Mouse (Mus musculus): ENCODE data around the gene Lrrn1. TPM values are rescaled to one million over a fixed set of nuclear protein-coding genes. Genes with fewer than 3 reads are reported as not detected.

The Lrrn1 gene
- total RNA-seq (2021) = 10 to 100 TPM; 40.0 to 45.4 TPM

DNA sequence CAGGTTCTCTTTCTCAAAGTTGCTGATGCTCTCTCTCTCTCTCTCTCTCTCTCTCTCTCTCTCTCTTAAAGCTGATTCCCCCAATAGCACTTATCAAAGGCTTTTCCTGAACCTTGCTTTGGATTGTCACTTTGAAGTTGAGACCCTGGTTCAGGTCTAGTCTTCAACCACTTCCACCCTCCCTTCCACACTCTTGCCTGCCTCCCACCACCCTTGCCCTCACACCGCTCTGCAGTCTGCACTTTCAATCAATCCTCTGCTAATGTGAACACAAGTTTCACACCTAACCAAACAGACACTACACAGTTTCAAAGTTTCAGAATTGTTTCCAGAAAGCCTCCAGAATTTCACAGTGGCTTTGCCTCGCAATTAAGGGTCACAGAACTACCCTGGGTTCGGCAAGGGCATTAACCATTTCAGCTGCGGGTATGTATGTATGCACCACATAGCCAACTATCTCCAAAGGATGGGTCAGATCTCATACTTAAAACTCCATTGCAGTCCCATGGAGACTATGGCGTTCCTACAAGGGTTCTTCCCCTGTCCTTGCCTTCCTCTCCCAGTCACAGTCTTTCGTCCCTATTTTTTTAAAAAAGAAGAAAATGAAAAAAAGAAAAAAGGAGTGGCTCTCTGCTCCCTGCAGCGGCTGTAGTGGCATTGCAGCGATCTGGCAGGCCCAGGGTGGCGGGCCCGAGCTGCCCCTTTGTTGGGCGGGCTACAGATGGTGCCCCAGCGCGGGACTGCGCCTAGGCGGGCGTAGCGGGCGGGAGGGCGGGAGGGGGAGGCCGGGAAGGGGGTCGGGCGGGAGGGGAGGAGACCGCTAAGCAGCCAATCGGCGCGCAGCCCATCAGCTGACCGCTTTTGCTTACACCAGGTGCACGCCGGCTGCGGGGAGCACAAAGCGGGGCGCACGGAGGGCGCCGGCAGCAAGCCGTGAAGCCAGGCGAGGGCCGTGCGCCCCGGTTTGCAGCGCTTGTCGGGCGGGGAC is at the start of gene Lrrn1:
Lrrn1 (plus strand) TSS at position 892 of the 988 bp plus-strand sequence.
- peak; percentile 66 to 83 for DNase-seq (ENCODE audit: extremely low spot score in 1 of 2, low spot score in 2 of 2)
- intact Hi-C loops (cut with DNase I) = no loop called here

- intact Hi-C loops (cut with DNase I) = no loop called here
- DNase-seq (ENCODE audit: extremely low spot score in 1 of 2, low spot score in 2 of 2) = no peak
Measured at GRCm38 (mm10) chr6:107494491-107494890, 35.1 kb upstream of the Lrrn1 start.

GRCm38 (mm10) chr6:107495830-107496229 is 33.7 kb upstream of the Lrrn1 start:
- intact Hi-C loops (cut with DNase I) = no loop called here
- DNase-seq (ENCODE audit: extremely low spot score in 1 of 2, low spot score in 2 of 2) = no peak

- intact Hi-C loops (cut with DNase I) = no loop called here
- no peak for DNase-seq (ENCODE audit: extremely low spot score in 1 of 2, low spot score in 2 of 2)
Measured at GRCm38 (mm10) chr6:107513716-107514115, 15.9 kb upstream of the Lrrn1 start.

DNA sequence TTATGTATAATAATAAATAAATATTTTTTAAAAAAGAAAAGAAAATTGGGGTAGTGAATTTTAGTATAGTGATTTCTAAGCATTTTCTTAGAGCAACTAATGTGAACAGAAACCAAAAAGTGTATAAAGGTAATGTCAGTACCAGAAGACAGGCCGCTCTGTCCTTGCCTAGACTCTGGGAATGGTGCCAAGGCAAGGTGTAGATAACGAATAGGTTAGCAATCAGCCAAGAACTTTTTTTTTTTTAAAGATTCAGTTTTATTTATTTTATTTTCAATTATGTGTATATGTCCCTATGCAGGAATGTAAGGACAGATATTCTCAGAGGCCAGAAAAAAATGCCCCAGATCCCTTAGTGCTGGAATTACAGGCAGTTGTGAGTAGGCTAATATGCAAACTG is 5.6 kb upstream of the Lrrn1 start:
- no peak for DNase-seq (ENCODE audit: extremely low spot score in 1 of 2, low spot score in 2 of 2)
- intact Hi-C loops (cut with DNase I) = no loop called here

DNA sequence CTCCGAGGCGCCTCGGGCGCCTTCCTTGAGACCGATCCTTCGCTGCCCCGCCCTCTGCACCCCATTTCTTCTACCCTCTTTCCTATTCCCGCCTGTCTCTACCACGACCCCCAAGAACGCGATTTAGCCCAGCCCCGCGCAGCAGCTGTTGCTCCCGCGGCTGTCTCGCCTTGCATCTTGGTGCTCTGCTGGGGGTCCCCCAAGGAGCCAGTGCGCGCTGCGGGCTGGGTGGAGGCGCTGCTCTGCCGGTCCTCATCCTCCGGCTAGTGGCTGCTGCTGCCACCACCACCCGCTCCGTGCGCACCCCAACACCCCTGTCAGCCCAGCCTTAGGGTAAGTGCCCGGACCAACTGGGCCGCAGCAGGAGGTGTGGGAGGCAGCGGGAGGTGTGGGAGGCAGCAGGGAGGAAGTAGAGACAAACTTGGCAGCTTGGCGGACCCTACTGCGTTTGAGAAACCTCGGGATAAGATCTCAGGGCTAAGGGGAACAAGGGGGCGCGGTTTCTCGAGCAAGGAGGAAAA is 403 bp downstream of the Lrrn1 start:
- intact Hi-C loops (cut with DNase I) = loop anchor here (10.0 kb wide), 3 partner anchors 175 to 705 kb away; no protein-coding TSS in a partner anchor
- peak in 1 of 2 experiments; percentile 65 for DNase-seq (ENCODE audit: extremely low spot score in 1 of 2, low spot score in 2 of 2)

DNA sequence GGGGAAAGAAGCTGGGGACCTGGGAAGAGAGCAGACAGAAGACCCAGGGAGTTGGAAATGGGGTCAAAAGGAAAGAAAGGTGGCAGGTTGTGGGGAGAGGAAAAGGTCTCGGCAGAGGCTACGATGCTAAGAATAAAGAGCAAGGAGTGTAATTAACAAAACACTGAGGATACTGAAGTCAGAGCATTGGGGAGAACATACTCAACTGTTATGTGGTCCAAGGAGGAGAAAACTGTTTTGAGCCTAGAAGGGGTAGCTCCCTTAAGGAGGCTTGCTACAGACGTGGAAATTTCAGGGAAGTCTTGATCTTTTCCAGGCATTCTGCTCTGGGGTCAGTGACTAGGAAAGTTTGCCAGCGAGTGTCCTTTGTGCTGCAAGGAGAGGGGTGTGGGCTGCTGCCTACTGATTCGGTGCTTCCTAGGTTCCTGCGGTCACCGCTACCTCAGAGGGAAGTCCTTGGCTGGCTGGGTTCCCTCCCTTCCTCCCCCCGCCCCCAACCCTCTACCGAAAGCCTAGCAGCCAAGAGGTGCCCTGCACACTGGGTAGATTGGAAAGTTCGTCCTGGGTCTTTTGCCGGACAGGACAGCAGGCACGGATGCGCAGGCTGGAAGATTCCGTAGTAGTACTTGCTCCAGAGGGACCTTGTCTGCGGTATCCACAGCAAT is 1.2 kb downstream of the Lrrn1 start:
- intact Hi-C loops (cut with DNase I) = loop anchor here (10.0 kb wide), 3 partner anchors 174 to 706 kb away; no protein-coding TSS in a partner anchor
- DNase-seq (ENCODE audit: extremely low spot score in 1 of 2, low spot score in 2 of 2) = no peak

- no peak for DNase-seq (ENCODE audit: extremely low spot score in 1 of 2, low spot score in 2 of 2)
- intact Hi-C loops (cut with DNase I) = loop anchor here (10.0 kb wide), 3 partner anchors 173 to 707 kb away; no protein-coding TSS in a partner anchor
Measured at GRCm38 (mm10) chr6:107531526-107532080, 2.0 kb downstream of the Lrrn1 start.

- intact Hi-C loops (cut with DNase I) = loop anchor here (10.0 kb wide), 3 partner anchors 170 to 710 kb away; no protein-coding TSS in a partner anchor
- DNase-seq (ENCODE audit: extremely low spot score in 1 of 2, low spot score in 2 of 2) = no peak
Measured at GRCm38 (mm10) chr6:107534533-107534932, 5.0 kb downstream of the Lrrn1 start.

DNA sequence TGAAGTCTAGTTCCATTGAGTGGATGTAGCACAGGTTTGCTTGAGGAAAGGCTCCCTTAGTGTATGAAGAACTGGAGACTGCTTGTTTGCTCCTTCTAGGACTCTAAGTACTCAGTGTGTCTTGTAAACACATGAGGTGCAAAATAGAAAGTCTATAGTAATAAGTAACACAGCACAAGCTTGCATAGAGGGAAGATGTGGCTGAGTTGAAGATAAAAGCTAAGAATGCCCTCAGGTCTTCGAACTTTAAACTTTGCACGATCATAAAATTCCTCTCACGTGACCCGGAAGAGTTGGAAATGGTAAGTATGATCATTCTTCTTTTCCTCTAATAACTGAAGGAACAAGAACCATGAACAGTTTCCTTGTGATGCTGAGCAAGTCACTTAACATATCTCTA is 7.1 kb downstream of the Lrrn1 start:
- intact Hi-C loops (cut with DNase I) = loop anchor here (10.0 kb wide), 3 partner anchors 168 to 712 kb away; no protein-coding TSS in a partner anchor
- DNase-seq (ENCODE audit: extremely low spot score in 1 of 2, low spot score in 2 of 2) = no peak

DNA sequence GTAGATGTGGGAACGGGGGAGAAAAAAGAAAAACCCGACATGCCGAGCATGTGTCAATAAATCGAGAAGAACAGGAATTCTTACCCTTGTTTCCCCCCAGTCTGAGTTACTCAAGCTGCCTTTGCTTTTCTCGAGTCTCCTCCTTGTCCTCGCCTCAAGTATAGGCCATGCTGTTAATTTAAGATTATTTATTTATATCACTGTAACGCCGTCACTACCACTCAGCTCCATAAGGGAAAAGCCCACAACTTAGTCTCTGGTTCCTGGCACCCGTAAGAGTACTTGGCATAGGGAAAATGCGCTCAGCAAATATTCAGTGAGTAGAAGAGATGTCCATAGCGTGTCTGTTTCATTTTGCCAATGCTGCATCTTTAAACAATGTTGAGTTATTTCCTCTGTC is 11.7 kb downstream of the Lrrn1 start:
- DNase-seq (ENCODE audit: extremely low spot score in 1 of 2, low spot score in 2 of 2) = peak in 1 of 2 experiments; percentile 30
- intact Hi-C loops (cut with DNase I) = no loop called here

DNA sequence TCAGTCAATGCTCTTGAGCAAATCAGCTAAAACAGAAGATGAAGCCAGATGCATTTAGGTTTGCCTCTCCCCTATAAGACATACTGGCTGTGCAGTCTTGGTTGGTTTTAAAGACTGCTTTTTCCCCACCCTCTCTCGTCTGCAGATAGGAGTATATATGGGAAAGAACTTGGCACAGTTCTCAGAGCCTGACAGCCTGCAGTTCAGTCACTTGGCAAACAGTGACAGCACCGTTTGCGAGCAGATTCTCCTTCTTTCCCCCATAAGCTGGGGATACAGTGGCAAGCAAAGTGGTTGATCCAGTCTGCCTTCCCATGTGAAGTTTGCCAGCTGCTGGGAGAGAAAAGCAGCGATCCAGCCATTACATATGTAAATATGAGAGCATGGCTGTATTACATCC is 12.3 kb downstream of the Lrrn1 start:
- DNase-seq (ENCODE audit: extremely low spot score in 1 of 2, low spot score in 2 of 2) = peak; percentile 23 to 65
- intact Hi-C loops (cut with DNase I) = no loop called here

DNA sequence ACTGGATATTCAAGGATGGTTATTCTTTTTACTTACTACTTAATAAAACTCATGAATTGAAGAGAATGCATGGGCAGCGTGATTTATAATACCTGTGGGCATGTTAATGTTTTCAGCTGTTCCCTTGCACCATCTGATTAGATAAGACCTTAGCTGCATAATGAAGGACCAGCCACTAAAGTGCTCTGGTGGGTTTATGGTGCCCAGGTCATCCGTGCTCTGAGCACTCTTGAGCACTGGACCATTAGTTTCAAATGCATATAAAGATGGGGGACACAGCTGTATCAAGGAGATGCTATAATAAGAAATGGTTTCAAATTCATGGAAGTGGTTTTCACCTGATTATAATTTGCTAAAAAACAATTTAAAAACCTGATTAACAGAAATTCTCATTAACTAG is 16.7 kb downstream of the Lrrn1 start:
- no peak for DNase-seq (ENCODE audit: extremely low spot score in 1 of 2, low spot score in 2 of 2)
- intact Hi-C loops (cut with DNase I) = no loop called here

GRCm38 (mm10) chr6:107552511-107552910 is 22.9 kb downstream of the Lrrn1 start:
- DNase-seq (ENCODE audit: extremely low spot score in 1 of 2, low spot score in 2 of 2) = no peak
- intact Hi-C loops (cut with DNase I) = no loop called here

GRCm38 (mm10) chr6:107555364-107555763 is 25.8 kb downstream of the Lrrn1 start:
- intact Hi-C loops (cut with DNase I) = no loop called here
- no peak for DNase-seq (ENCODE audit: extremely low spot score in 1 of 2, low spot score in 2 of 2)

DNA sequence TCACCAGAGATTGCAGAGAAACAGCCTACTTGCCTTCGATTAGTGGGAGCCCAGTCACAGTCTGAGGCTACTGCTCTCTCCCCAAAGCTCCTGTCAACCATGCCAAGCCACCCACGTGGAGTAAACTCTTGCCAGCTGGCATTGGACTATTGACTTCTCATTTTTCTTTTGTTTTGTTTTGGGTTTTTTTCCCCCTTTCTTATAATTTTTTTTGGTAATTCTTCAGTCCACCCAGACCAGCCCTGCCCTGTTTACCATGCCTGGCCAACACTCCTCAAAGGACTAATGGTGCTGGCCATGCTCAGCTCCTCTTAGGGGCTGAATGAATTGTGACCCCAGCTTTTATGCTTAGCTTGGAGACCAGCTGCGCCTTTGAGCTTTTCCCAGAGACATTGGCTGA is 27.4 kb downstream of the Lrrn1 start:
- DNase-seq (ENCODE audit: extremely low spot score in 1 of 2, low spot score in 2 of 2) = peak; percentile 19 to 30
- intact Hi-C loops (cut with DNase I) = no loop called here

DNA sequence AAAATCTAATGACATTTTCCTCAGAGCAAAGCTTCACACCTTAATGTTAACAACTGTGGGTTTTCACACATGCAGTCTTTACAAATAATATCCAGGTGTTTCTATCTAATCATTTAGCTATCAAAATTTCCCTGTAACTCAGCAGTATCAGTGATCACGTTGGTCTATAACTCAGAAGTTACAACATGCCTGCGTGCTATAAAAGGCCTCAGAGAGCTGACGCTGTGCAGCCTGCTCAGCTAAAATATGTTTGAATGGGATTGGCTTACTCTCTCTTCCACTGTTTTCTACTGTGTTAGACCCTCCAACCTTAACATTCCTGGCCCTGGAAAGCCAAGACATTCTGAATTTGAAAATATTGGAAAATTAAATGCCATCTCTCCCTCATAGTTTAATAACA is 28.2 kb downstream of the Lrrn1 start:
- intact Hi-C loops (cut with DNase I) = no loop called here
- no peak for DNase-seq (ENCODE audit: extremely low spot score in 1 of 2, low spot score in 2 of 2)

DNA sequence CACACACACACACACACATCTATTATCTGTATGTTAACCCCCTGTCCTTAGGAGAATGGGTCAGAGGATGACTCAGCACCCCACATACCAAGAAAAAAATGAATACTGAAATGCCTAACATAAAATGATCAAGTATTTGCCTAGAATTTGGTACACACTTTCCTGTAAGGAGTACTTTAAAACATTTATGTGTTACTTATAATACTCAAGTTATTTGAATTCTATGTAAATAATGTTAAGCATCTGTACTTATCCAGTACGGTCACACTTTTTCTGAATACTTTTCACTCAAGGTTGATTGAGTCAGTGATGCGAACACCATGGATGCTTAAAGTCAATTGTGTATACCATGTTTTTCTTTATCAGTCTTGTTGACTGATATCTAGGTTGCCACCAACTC is 32.7 kb downstream of the Lrrn1 start:
- intact Hi-C loops (cut with DNase I) = no loop called here
- no peak for DNase-seq (ENCODE audit: extremely low spot score in 1 of 2, low spot score in 2 of 2)

DNA sequence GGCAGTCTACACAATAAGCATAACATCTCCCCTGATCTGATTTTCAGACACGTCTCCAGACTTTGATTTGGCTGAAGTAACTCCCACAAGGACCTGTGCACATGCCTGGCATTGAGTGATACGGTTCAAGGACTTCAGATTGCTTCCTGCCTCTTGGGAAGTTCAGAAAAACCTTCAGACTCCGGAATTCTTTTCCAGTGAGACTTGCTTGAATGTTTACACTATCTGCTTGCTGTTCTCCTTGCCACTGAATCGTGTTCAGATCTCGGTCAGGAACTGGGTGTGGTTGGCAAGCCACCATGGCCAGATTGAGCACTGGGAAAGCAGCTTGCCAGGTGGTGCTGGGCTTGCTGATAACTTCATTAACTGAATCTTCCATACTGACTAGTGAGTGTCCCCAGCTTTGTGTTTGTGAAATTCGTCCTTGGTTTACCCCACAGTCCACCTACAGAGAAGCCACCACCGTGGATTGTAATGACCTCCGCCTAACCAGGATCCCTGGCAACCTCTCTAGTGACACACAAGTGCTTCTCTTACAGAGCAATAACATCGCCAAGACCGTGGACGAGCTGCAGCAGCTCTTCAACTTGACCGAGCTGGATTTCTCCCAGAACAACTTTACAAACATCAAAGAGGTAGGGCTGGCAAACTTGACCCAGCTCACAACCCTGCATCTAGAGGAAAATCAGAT is 37.5 kb downstream of the Lrrn1 start:
- DNase-seq (ENCODE audit: extremely low spot score in 1 of 2, low spot score in 2 of 2) = no peak
- intact Hi-C loops (cut with DNase I) = no loop called here

All from left cerebral cortex, postnatal 10 days (tissue).